Mouse (Mus musculus) liver, embryonic 12.5 days (tissue): Measurements from ENCODE around the gene Magi3. TPM values are rescaled to one million over a fixed set of nuclear protein-coding genes. Genes with fewer than 3 reads are reported as not detected.

Experiments used
- ATAC-seq: fragments of 200-750 bp; cut with Nextera tagmentation; 2 replicates; pipeline ENCODE4 v1.8.0; 2017; ENCODE audit warnings: moderate number of reproducible peaks, mild to moderate bottlenecking, moderate library complexity
- H3K27ac ChIP-seq: fragments of 300-500 bp; sonication (generic); 2 replicates; pipeline ENCODE4 v1.5.1; 2016; ENCODE audit warnings: mild to moderate bottlenecking
- H3K27me3 ChIP-seq: fragments of 300-500 bp; sonication (generic); replicated peaks from 2 replicates; pipeline ENCODE4 v1.6.1; 2016; ENCODE audit warnings: mild to moderate bottlenecking, moderate library complexity
- H3K36me3 ChIP-seq: fragments of 300-500 bp; sonication (generic); 2 replicates; pipeline ENCODE4 v1.6.1; 2016; ENCODE audit warnings: mild to moderate bottlenecking, moderate library complexity
- H3K4me1 ChIP-seq: fragments of 300-500 bp; sonication (generic); 2 replicates; pipeline ENCODE4 v1.6.1; 2016
- H3K4me2 ChIP-seq: fragments of 300-500 bp; sonication (generic); 2 replicates; pipeline ENCODE4 v1.6.1; 2016; ENCODE audit warnings: mild to moderate bottlenecking, moderate library complexity
- H3K4me3 ChIP-seq: fragments of 300-500 bp; sonication (generic); 2 replicates; pipeline ENCODE4 v1.5.1; 2016; ENCODE audit warnings: mild to moderate bottlenecking, moderate library complexity
- H3K9ac ChIP-seq: fragments of 300-500 bp; sonication (generic); 2 replicates; pipeline ENCODE4 v1.6.1; 2016; ENCODE audit warnings: mild to moderate bottlenecking, moderate library complexity
- H3K9me3 ChIP-seq: fragments of 300-500 bp; sonication (generic); replicated peaks from 2 replicates; pipeline ENCODE4 v1.6.1; 2016; ENCODE audit warnings: mild to moderate bottlenecking, moderate library complexity
- WGBS: fragments of 180-500 bp; shearing (Covaris S2); methylation state at CpG from one replicate; pipeline ENCODE4 v1.1.7; 2016; ENCODE audit not compliant: insufficient replicate concordance; 5-methylcytosine and 5-hydroxymethylcytosine counted together
- polyA plus RNA-seq: library from polyadenylated mRNA; unstranded; fragments of >200 nt; fragmentation: Nextera tagmentation; extraction: Ambion mirVana; gene quantifications from 2 replicates; pipeline ENCODE4 v1.2.1, GENCODE M21; 2016

Magi3 gene
- polyA plus RNA-seq, 1 experiment from 2014 or later = 2.6 TPM

- Histone ChIP-seq H3K9me3 (no peaks in the 10 kb centered on the region), H3K4me3 (peak overlapping the region; percentile 82), H3K4me1 (peaks cover 23% of the 10 kb centered on the region), H3K4me2 (peak overlapping the region; percentile 95), H3K36me3 (peaks cover 27% of the 10 kb centered on the region), H3K9ac (peak overlapping the region; percentile 92), H3K27ac (peak overlapping the region; percentile 89), H3K27me3 (no peaks in the 10 kb centered on the region)
- WGBS = under 1% methylated on average over 24 of the region's 24 CpGs
- ATAC-seq = no peak
Observed at GRCm38 (mm10) chr3:103968701-103969100, 251.5 kb downstream of the Magi3 start.

GRCm38 (mm10) chr3:103967861-103968691, 252.1 kb downstream of the Magi3 start, which contains the start of gene Phtf1:
Gene Phtf1, plus strand, starts transcription at chr3:103968110.
- peaks cover 27% of the 10 kb centered on the region for H3K36me3 ChIP-seq
- peak within 1 kb of the TSS; percentile 92 for H3K9ac ChIP-seq
- H3K4me1 ChIP-seq = peaks cover 23% of the 10 kb centered on the region
- WGBS = under 1% methylated on average over 69 of the region's 70 CpGs
- H3K9me3 ChIP-seq = no peaks in the 10 kb centered on the region
- peak within 1 kb of the TSS; percentile 89 for H3K27ac ChIP-seq
- H3K4me2 ChIP-seq = peak within 1 kb of the TSS; percentile 95
- H3K27me3 ChIP-seq = no peaks in the 10 kb centered on the region
- ATAC-seq = peak; percentile 97
- peak within 1 kb of the TSS; percentile 82 for H3K4me3 ChIP-seq

GRCm38 (mm10) chr3:103967231-103967630, 252.9 kb downstream of the Magi3 start:
- peak overlapping the region; percentile 82 for H3K4me3 ChIP-seq
- H3K4me2 ChIP-seq = peak overlapping the region; percentile 95
- H3K9ac ChIP-seq = peak overlapping the region; percentile 92
- no peak for ATAC-seq
- H3K9me3 ChIP-seq = no peaks in the 10 kb centered on the region
- H3K36me3 ChIP-seq = peaks cover 31% of the 10 kb centered on the region
- peaks cover 23% of the 10 kb centered on the region for H3K4me1 ChIP-seq
- WGBS = 15% methylated on average over 2 of the region's 2 CpGs
- peak overlapping the region; percentile 89 for H3K27ac ChIP-seq
- no peaks in the 10 kb centered on the region for H3K27me3 ChIP-seq
